ENCODE assay signal across 15 mouse cellular contexts in genomic region chr4:132455146-132455545, GRCm38 (mm10). TPM values are rescaled to one million over a fixed set of nuclear protein-coding genes. Genes with fewer than 3 reads are reported as not detected.
DNase-seq lines count a peak whose midpoint lies in the region; ATAC-seq and TF ChIP-seq lines count a peak whose summit lies in the region.
"Had no signal": no experiment of that assay in that cellular context is flagged by ENCODE, and none has a peak within 500 bp of the region (broad histone marks: within the 10 kb centered on the region; RNA-seq: fewer than 3 reads in every experiment).

No protein-coding gene starts in this region.

- H3K27me3 ChIP-seq in intestine, embryonic 15.5 days (replicated peaks), result no peaks in the 10 kb centered on the region
- no peaks in the 10 kb centered on the region for H3K27me3 ChIP-seq in kidney, embryonic 16.5 days (ENCODE audit: insufficient read depth, low read length)
- H3K27me3 ChIP-seq: heart, embryonic 13.5 days had no signal

- peak; percentile 23 for DNase-seq in lung, postnatal 36 days
- DNase-seq in lung, adult 2 months, result no peak
- peak; percentile 32 to 62 for DNase-seq in urinary bladder, postnatal 36 days (ENCODE audit: low spot score in 2 of 2)
- no peak for DNase-seq in c-Kit-positive CD71-positive TER-119-positive erythroid progenitor cells, embryonic 14.5 days (ENCODE audit: low spot score)
- DNase-seq: cerebellum, adult 2 months; gastrocnemius, postnatal 36 days; lung, postnatal 14 days; right cerebral cortex, adult 18-20 months; thymus, postnatal 36 days had no signal

- no peak overlapping the region for H3K9ac ChIP-seq in intestine, embryonic 15.5 days
- no peak overlapping the region for H3K9ac ChIP-seq in kidney, embryonic 16.5 days (replicated peaks; ENCODE audit: low read length)
- H3K9ac ChIP-seq: heart, embryonic 13.5 days had no signal

- ATAC-seq in intestine, embryonic 15.5 days, result peak; percentile 85
- no peak for ATAC-seq in kidney, embryonic 16.5 days (ENCODE audit: low FRiP score, low TSS enrichment)
- ATAC-seq in cerebellum, adult (ENCODE audit: insufficient number of reproducible peaks, low FRiP score, low TSS enrichment), result no peak

- H3K4me1 ChIP-seq in lung, adult 2 months (ENCODE audit: control insufficient read depth, insufficient read depth, low read length), result no peaks in the 10 kb centered on the region
- H3K4me1 ChIP-seq in intestine, embryonic 15.5 days (replicated peaks), result no peaks in the 10 kb centered on the region
- no peaks in the 10 kb centered on the region for H3K4me1 ChIP-seq in kidney, embryonic 16.5 days (ENCODE audit: insufficient read depth, low read length)
- H3K4me1 ChIP-seq: heart, embryonic 13.5 days; hindbrain, embryonic 10.5 days had no signal

- H3K36me3 ChIP-seq in intestine, embryonic 15.5 days, result peaks cover 21% of the 10 kb centered on the region
- H3K36me3 ChIP-seq in kidney, embryonic 16.5 days (ENCODE audit: insufficient read depth, low read length), result peaks cover 30% of the 10 kb centered on the region

- 70% methylated on average over 3 of the region's 3 CpGs for WGBS in lung, adult 2 months
- 64% methylated on average over 3 of the region's 3 CpGs for whole genome bisulfite sequencing in intestine, embryonic 15.5 days
- 69% methylated on average over 3 of the region's 3 CpGs for WGBS in kidney, embryonic 16.5 days

- H3K27ac ChIP-seq in intestine, embryonic 15.5 days, result no peak overlapping the region
- peak overlapping the region; percentile 26 for H3K27ac ChIP-seq in kidney, embryonic 16.5 days (ENCODE audit: low read length)
- H3K27ac ChIP-seq: heart, embryonic 13.5 days; hindbrain, embryonic 10.5 days had no signal

- no peaks in the 10 kb centered on the region for H3K9me3 ChIP-seq in intestine, embryonic 15.5 days
- H3K9me3 ChIP-seq in kidney, embryonic 16.5 days (ENCODE audit: low read length), result no peaks in the 10 kb centered on the region
- H3K9me3 ChIP-seq: heart, embryonic 13.5 days; hindbrain, embryonic 10.5 days had no signal

- H3K4me3 ChIP-seq in lung, adult 2 months (replicated peaks; ENCODE audit: extremely low read depth, low read depth, low read length), result no peak overlapping the region
- H3K4me3 ChIP-seq in intestine, embryonic 15.5 days (replicated peaks), result no peak overlapping the region
- no peak overlapping the region for H3K4me3 ChIP-seq in kidney, embryonic 16.5 days (ENCODE audit: low read length)
- H3K4me3 ChIP-seq: heart, embryonic 13.5 days; hindbrain, embryonic 10.5 days had no signal

- TF ChIP-seq POLR2A in lung, adult 2 months (IDR thresholded peaks at IDR 0.05; ENCODE audit: borderline replicate concordance, extremely low read depth, low read depth, low read length), result no peak

- no peak overlapping the region for H3K4me2 ChIP-seq in intestine, embryonic 15.5 days (replicated peaks)
- H3K4me2 ChIP-seq in kidney, embryonic 16.5 days (replicated peaks; ENCODE audit: low read depth, low read length), result no peak overlapping the region
- H3K4me2 ChIP-seq: heart, embryonic 13.5 days; midbrain, embryonic 11.5 days had no signal

- TF ChIP-seq CTCF in lung, adult 2 months (IDR thresholded peaks at IDR 0.05; ENCODE audit: insufficient read depth, low read length), result no peak

RNA-seq across cellular contexts. Expression of gene Med18, which starts 8.6 kb away (rescaled TPM):
- polyA plus RNA-seq in lung, adult 2 months (2012; rRNA removed), result 2.9 and 4.3 TPM in 2 replicates
- 18.9 and 21.3 TPM in 2 replicates for polyA plus RNA-seq in intestine, embryonic 15.5 days (2015; fragmentation: Nextera tagmentation; extraction: Ambion mirVana)
- 21.0 and 22.2 TPM in 2 replicates for polyA plus RNA-seq in kidney, embryonic 16.5 days (2015; fragmentation: Nextera tagmentation; extraction: Ambion mirVana)

RNA-seq across cellular contexts. Expression of gene Phactr4, which starts 32.9 kb away (rescaled TPM):
- 11.3 and 13.4 TPM in 2 replicates for polyA plus RNA-seq in lung, adult 2 months (2012; rRNA removed)
- polyA plus RNA-seq in intestine, embryonic 15.5 days (2015; fragmentation: Nextera tagmentation; extraction: Ambion mirVana), result 17.4 and 17.6 TPM in 2 replicates
- polyA plus RNA-seq in kidney, embryonic 16.5 days (2015; fragmentation: Nextera tagmentation; extraction: Ambion mirVana), result 23.7 and 32.8 TPM in 2 replicates

RNA-seq across cellular contexts. Expression of gene Sesn2, which starts 55.2 kb away (rescaled TPM):
- 11.5 and 14.1 TPM in 2 replicates for polyA plus RNA-seq in lung, adult 2 months (2012; rRNA removed)
- polyA plus RNA-seq in intestine, embryonic 15.5 days (2015; fragmentation: Nextera tagmentation; extraction: Ambion mirVana), result 10.8 and 11.2 TPM in 2 replicates
- 20.4 and 21.2 TPM in 2 replicates for polyA plus RNA-seq in kidney, embryonic 16.5 days (2015; fragmentation: Nextera tagmentation; extraction: Ambion mirVana)

Comparison
In these comparisons a context has a peak if more than half of its experiments do, and no peak if none do; other contexts are left out.
1. DNase-seq: peak in lung, postnatal 36 days (single experiment) and urinary bladder, postnatal 36 days (2 of 2); none in lung, adult 2 months (single experiment) and c-Kit-positive CD71-positive TER-119-positive erythroid progenitor cells, embryonic 14.5 days (single experiment).